Mouse (Mus musculus) kidney, embryonic 14.5 days (tissue): ENCODE measurements around the gene Tmem79. TPM values are rescaled to one million over a fixed set of nuclear protein-coding genes. Genes with fewer than 3 reads are reported as not detected.
"Not testable (repeated sequence)": the region's sequence is repeated elsewhere in the genome, so short reads cannot be mapped to it uniquely, and the experiment has no call there.

ENCODE experiments used
- ATAC-seq: fragments of 200-750 bp; cut with Nextera tagmentation; 2 replicates; pipeline ENCODE4 v1.8.0; 2017; ENCODE audit warnings: moderate number of reproducible peaks, mild to moderate bottlenecking, moderate TSS enrichment, moderate library complexity; ENCODE audit not compliant: low FRiP score, low TSS enrichment
- H3K27ac ChIP-seq: fragments of 300-500 bp; sonication (generic); 2 replicates; pipeline ENCODE4 v1.5.1; 2014; ENCODE audit warnings: low read depth, mild to moderate bottlenecking, low read length, moderate library complexity, mixed read lengths
- H3K27me3 ChIP-seq: fragments of 300-500 bp; sonication (generic); 2 replicates; pipeline ENCODE4 v1.6.1; 2014; ENCODE audit warnings: mild to moderate bottlenecking, low read length; ENCODE audit not compliant: control insufficient read depth, insufficient read depth
- H3K36me3 ChIP-seq: fragments of 300-500 bp; sonication (generic); 2 replicates; pipeline ENCODE4 v1.6.1; 2014; ENCODE audit warnings: low read length, mixed read lengths; ENCODE audit not compliant: control insufficient read depth, insufficient read depth
- H3K4me1 ChIP-seq: fragments of 300-500 bp; sonication (generic); 2 replicates; pipeline ENCODE4 v1.6.1; 2014; ENCODE audit warnings: low read length, mixed read lengths; ENCODE audit not compliant: control insufficient read depth, insufficient read depth
- H3K4me2 ChIP-seq: fragments of 300-500 bp; sonication (generic); replicated peaks from 2 replicates; pipeline ENCODE4 v1.6.1; 2014; ENCODE audit warnings: low read depth, mild to moderate bottlenecking, low read length
- H3K4me3 ChIP-seq: fragments of 300-500 bp; sonication (generic); 2 replicates; pipeline ENCODE4 v1.5.1; 2014; ENCODE audit warnings: mild to moderate bottlenecking, low read length
- H3K9ac ChIP-seq: fragments of 300-500 bp; sonication (generic); 2 replicates; pipeline ENCODE4 v1.6.1; 2014; ENCODE audit warnings: low read depth, mild to moderate bottlenecking, low read length, moderate library complexity
- H3K9me3 ChIP-seq: fragments of 300-500 bp; sonication (generic); 2 replicates; pipeline ENCODE4 v1.6.1; 2016; ENCODE audit warnings: low read length; ENCODE audit not compliant: control insufficient read depth
- WGBS: fragments of 180-500 bp; shearing (Covaris S2); extraction: QIAGEN DNeasy Blood & Tissue Kit; methylation state at CpG from one replicate; pipeline ENCODE4 v1.1.7; 2014; 5-methylcytosine and 5-hydroxymethylcytosine counted together
- polyA plus RNA-seq: library from polyadenylated mRNA; unstranded; fragments of >200 nt; fragmentation: Nextera tagmentation; extraction: Ambion mirVana; gene quantifications from 2 replicates; pipeline ENCODE4 v1.2.1, GENCODE M21; 2014

Gene Tmem79
- polyA plus RNA-seq, result 3.4 and 5.5 TPM in 2 replicates

DNA sequence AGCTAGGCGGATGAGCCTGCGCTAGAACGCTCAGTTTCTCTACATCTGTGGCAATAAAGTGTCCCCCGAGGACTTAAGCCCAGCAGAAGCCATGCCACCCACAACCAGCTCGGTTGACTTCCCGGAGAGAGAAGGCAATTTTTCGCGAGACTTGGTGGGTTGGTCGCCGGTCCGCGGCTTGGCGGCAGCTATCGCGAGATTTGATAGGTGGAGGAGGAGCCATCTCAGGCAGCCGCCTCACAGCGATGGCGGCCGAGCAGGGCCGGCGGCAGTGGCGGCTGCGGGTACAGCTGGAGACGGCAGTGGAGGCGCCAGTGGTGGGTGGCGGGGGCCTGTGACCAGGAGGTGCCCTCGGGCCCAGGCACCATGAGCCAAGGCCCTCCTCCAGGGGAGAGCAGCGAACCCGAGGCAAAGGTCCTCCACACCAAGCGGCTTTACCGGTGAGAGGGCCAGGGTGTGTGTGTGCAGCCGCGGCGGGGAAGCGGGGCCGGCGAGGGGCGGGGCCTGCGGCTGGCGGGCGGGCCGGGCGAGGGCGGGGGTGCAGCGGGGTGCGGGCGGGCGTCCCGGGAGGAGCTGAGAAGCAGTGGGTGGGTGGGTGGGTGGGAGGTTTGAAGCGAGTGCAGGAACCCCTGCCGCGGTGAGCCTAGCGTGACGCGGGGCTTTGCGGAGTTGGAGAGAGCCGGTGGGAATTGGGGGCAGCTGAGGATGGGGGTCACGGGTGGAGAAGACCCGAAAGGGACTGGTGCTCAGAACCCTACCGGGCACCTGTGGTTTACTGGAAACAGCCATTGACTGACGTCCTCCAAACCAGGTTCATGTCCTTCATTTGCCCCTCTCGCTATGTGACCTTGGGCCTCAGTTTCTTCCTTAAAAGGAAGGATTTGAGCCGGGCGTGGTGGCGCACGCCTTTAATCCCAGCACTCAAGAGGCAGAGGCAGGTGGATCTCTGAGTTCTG, at the start of gene Tmem79, which contains the start of gene Smg5:
Gene Tmem79 (minus strand): TSS at position 91 of the 956 bp plus-strand sequence.
Gene Smg5 (plus strand): TSS at position 203 of the 956 bp plus-strand sequence.
- peaks cover 14% of the 10 kb centered on the region for H3K4me1 ChIP-seq
- WGBS, result 2% methylated on average over 59 of the region's 66 CpGs

DNA sequence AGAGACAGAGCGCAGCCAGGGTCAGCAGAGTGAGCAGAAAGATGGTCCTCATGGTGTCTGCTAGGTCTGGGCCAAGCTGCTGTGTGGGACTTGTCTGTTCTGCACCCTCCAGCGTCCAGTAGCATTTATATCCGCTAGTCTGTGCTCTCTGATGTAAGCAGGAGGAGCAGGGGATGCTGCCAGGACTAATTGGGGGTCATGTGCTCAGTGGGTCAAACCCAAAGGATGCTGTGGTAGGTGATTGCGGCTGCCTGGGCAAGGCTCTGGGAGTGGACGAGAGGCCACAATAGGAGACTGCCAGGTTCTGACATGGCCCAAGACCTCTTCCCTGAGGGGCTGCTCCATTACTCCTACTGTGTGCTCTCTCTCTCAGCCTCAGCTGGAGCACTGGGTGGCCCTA, 48.4 kb upstream of the Tmem79 start, which contains the start of gene Bglap:
Gene Bglap (minus strand): TSS at position 101 of the 400 bp plus-strand sequence.
- no peak for ATAC-seq
- Histone ChIP-seq H3K4me2 (no peak within 1 kb of the TSS), H3K27ac (no peak within 1 kb of the TSS), H3K9me3 (no peaks in the 10 kb centered on the region), H3K36me3 (no peaks in the 10 kb centered on the region), H3K4me3 (no peak within 1 kb of the TSS), H3K4me1 (no peaks in the 10 kb centered on the region), H3K9ac (no peak within 1 kb of the TSS), H3K27me3 (no peaks in the 10 kb centered on the region)
- 76% methylated on average over 5 of the region's 5 CpGs for WGBS

More for the DNA sequence above, at the start of gene Tmem79, which contains the start of gene Smg5:
- Histone ChIP-seq H3K9me3 (no peaks in the 10 kb centered on the region), H3K27ac (peak within 1 kb of the TSS; percentile 89), H3K27me3 (no peaks in the 10 kb centered on the region), H3K4me2 (peak within 1 kb of the TSS; percentile 50), H3K4me3 (peak within 1 kb of the TSS; percentile 54), H3K9ac (peak within 1 kb of the TSS; percentile 70), H3K36me3 (peaks cover 8% of the 10 kb centered on the region; the same call in 1 of the 2 replicates)
- peak; percentile 95 for ATAC-seq

DNA sequence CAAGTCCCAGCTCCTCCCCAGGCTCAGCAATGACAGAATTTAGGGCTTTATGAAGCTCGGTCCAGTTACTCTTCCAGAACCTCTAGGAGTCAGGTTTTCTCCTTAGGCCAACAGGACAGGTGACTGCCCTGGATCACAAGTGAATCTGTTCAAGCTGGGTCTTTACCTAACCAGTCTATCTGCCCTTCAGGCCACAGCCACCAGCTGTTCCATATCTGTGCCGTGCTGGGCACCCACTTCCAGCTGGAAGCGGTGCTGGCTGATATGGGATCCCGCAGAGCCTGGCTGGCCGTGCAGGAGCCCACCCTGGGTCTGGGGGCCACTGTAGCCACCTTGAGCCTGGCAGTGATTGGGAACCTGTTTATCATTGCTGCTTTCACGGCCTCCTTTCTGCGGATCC, 46.4 kb upstream of the Tmem79 start:
- not testable (repeated sequence) for H3K9ac ChIP-seq, H3K4me3 ChIP-seq, H3K27ac ChIP-seq, H3K9me3 ChIP-seq, H3K4me2 ChIP-seq, H3K27me3 ChIP-seq, H3K4me1 ChIP-seq, H3K36me3 ChIP-seq
- WGBS, result 11% methylated on average over 1 of the region's 7 CpGs
- 0 out of 2 replicates have a peak, but pooled peaks have one; percentile 5 for ATAC-seq

DNA sequence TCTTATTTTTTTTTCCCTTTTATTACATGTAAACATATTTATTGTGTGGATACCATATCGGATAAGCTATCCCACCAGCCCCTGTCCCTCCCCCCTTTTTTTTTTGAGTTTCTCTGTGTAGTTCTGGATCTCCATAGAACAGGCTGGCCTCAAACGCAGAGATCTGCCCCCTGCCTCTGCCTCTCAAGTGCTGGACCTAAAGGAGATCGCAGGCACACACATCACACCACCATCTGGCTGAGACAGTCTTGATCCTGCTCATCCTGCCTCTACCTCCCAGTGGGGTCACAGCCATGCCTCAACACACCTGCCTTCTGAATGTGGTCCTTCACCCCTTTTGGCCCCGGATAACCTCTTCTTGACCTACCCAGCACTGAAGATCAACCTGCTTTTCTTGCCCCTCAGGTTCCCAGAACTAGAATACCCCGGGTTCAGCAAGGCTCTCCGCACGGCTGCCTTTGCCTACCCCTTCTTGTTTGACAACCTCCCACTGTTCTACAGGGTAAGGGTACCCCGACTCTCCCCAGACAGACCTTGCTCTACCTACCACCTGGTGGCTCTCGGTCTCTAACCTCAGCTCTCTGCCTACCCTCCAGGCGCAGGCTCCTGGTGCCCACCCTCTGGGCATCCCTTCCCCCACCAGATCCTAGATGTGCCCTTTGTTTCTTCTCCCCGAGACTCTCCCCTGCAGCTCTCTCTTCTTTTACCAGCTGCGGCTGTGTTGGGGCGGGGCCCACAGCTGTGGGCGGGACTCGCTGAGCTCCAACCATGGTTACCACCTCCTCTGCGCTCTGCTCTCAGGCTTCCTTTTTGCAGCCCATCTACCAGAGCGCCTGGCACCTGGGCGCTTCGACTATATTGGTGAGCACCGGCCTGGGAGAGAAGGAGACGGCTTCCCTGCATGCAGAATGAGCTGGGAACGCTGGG, 45.7 kb upstream of the Tmem79 start:
- Histone ChIP-seq H3K4me2 (peak overlapping the region; percentile 36), H3K27ac (peak overlapping the region; percentile 61; the same call in 1 of the 2 replicates), H3K4me3 (peak overlapping the region; percentile 10; the same call in 1 of the 2 replicates)
- not testable (repeated sequence) for H3K4me1 ChIP-seq, H3K9me3 ChIP-seq, H3K27me3 ChIP-seq, H3K36me3 ChIP-seq, H3K9ac ChIP-seq
- ATAC-seq, result peak; percentile 85
- WGBS, result 6% methylated on average over 20 of the region's 22 CpGs

DNA sequence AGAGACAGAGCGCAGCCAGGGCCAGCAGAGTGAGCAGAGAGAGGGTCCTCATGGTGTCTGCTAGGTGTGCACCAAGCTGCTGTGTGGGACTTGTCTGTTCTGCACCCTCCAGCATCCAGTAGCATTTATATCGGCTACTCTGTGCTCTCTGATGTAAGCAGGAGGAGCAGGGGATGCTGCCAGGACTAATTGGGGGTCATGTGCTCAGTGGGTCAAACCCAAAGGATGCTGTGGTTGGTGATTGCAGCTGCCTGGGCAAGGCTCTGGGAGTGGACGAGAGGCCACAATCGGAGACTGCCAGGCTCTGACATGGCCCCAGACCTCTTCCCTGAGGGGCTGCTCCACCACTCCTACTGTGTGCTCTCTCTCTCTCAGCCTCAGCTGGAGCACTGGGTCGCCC, 42.7 kb upstream of the Tmem79 start, which contains the start of gene Bglap2:
Gene Bglap2 (minus strand): TSS at position 101 of the 400 bp plus-strand sequence.
- not testable (repeated sequence) for H3K27ac ChIP-seq, H3K4me1 ChIP-seq, ATAC-seq, H3K27me3 ChIP-seq, H3K9ac ChIP-seq, H3K36me3 ChIP-seq, H3K4me3 ChIP-seq, H3K9me3 ChIP-seq, H3K4me2 ChIP-seq
- WGBS, result 75% methylated on average over 4 of the region's 5 CpGs

DNA sequence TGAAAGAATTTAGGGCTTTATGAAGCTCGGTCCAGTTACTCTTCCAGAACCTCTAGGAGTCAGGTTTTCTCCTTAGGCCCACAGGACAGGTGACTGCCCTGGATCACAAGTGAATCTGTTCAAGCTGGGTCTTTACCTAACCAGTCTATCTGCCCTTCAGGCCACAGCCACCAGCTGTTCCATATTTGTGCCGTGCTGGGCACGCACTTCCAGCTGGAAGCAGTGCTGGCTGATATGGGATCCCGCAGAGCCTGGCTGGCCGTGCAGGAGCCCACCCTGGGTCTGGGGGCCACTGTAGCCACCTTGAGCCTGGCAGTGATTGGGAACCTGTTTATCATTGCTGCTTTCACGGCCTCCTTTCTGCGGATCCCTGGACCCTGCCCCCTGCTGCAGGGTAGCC, 40.7 kb upstream of the Tmem79 start:
- peak overlapping the region; percentile 18; the same call in 1 of the 2 replicates for H3K9ac ChIP-seq
- peak overlapping the region; percentile 35; the same call in 1 of the 2 replicates for H3K4me2 ChIP-seq
- H3K36me3 ChIP-seq, H3K27me3 ChIP-seq, ATAC-seq, H3K9me3 ChIP-seq, H3K4me1 ChIP-seq: not testable (repeated sequence)
- H3K27ac ChIP-seq, result peak overlapping the region; percentile 37; the same call in 1 of the 2 replicates
- H3K4me3 ChIP-seq, result peak overlapping the region; percentile 9; the same call in 1 of the 2 replicates
- WGBS, result 33% methylated on average over 5 of the region's 7 CpGs

DNA sequence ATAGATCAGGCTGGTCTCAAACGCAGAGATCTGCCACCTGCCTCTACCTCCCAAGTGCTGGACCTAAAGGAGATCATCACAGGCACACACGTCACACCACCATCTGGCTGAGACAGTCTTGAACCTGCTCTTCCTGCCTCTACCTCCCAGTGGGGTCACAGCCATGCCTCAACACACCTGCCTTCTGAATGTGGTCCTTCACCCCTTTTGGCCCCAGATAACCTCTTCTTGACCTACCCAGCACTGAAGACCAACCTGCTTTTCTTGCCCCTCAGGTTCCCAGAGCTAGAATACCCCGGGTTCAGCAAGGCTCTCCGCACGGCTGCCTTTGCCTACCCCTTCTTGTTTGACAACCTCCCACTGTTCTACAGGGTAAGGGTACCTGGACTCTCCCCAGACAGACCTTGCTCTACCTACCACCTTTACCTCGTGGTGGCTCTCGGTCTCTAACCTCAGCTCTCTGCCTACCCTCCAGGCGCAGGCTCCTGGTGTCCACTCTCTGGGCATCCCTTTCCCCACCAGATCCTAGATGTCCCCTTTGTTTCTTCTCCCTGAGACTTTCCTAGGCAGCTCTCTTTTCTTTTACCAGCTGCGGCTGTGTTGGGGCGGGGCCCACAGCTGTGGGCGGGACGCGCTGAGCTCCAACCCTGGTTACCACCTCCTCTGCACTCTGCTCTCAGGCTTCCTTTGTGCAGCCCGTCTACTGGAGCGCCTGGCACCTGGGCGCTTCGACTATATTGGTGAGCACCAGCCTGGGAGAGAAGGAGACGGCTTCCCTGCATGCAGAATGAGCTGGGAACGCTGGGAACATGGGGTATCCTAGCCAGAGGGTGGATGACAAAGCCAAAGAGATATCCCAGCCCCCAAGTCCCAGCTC, 40.0 kb upstream of the Tmem79 start:
- H3K27ac ChIP-seq, result peak overlapping the region; percentile 55; the same call in 1 of the 2 replicates
- H3K27me3 ChIP-seq, H3K4me1 ChIP-seq, H3K36me3 ChIP-seq, H3K9me3 ChIP-seq: not testable (repeated sequence)
- H3K4me2 ChIP-seq, result peak overlapping the region; percentile 35; the same call in 1 of the 2 replicates
- H3K4me3 ChIP-seq, result peak overlapping the region; percentile 9; the same call in 1 of the 2 replicates
- 9% methylated on average over 17 of the region's 19 CpGs for WGBS
- ATAC-seq, result peak; percentile 90
- peak overlapping the region; percentile 18; the same call in 1 of the 2 replicates for H3K9ac ChIP-seq

DNA sequence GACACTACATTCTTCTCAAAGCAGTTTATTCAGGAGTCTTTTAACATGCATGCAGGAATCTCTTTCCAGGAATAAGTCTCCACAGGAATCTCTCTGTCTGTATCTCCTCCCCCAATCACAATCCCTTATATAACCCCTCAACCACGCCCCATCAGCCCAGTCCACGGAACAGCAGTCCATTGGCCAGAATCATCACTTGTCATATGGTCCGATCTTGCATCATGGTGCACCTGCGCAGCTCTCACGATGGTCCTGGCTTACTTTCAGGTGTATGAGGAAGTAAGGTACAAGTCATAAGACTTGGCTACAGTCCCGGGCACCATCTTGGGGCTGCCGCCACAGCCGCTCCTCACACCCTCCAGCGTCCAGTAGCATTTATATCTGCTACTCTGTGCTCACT, 36.7 kb upstream of the Tmem79 start, which contains the start of gene Bglap3:
Gene Bglap3 (minus strand): TSS at position 101 of the 400 bp plus-strand sequence.
- H3K4me2 ChIP-seq, H3K27me3 ChIP-seq, H3K36me3 ChIP-seq, H3K4me1 ChIP-seq, H3K9me3 ChIP-seq, H3K4me3 ChIP-seq, H3K9ac ChIP-seq, H3K27ac ChIP-seq, ATAC-seq: not testable (repeated sequence)
- WGBS, result 91% methylated on average over 9 of the region's 9 CpGs
